Mouse (Mus musculus) midbrain, embryonic 15.5 days (tissue): Measurements from ENCODE around the gene Uvssa. TPM values are rescaled to one million over a fixed set of nuclear protein-coding genes. Genes with fewer than 3 reads are reported as not detected.
A peak's percentile ranks its signal among the peaks of the same experiment; 100 is the strongest.

Source experiments
- ATAC-seq: fragments of 200-750 bp; cut with Nextera tagmentation; replicated peaks from 2 replicates; pipeline ENCODE4 v1.8.0; 2017; ENCODE audit warnings: moderate TSS enrichment
- H3K27ac ChIP-seq: fragments of 300-500 bp; sonication (generic); 2 replicates; pipeline ENCODE4 v1.5.1; 2015; ENCODE audit warnings: mild to moderate bottlenecking, inconsistent platforms
- H3K27me3 ChIP-seq: fragments of 300-500 bp; sonication (generic); replicated peaks from 2 replicates; pipeline ENCODE4 v1.6.1; 2015; ENCODE audit warnings: inconsistent platforms
- H3K36me3 ChIP-seq: fragments of 300-500 bp; sonication (generic); replicated peaks from 2 replicates; pipeline ENCODE4 v1.6.1; 2015; ENCODE audit warnings: inconsistent platforms
- H3K4me1 ChIP-seq: fragments of 300-500 bp; sonication (generic); 2 replicates; pipeline ENCODE4 v1.6.1; 2015; ENCODE audit warnings: inconsistent platforms
- H3K4me2 ChIP-seq: fragments of 300-500 bp; sonication (generic); 2 replicates; pipeline ENCODE4 v1.6.1; 2015; ENCODE audit warnings: inconsistent platforms, mild to moderate bottlenecking, moderate library complexity
- H3K4me3 ChIP-seq: fragments of 300-500 bp; sonication (generic); 2 replicates; pipeline ENCODE4 v1.5.1; 2015; ENCODE audit warnings: mild to moderate bottlenecking, inconsistent platforms
- H3K9ac ChIP-seq: fragments of 300-500 bp; sonication (generic); 2 replicates; pipeline ENCODE4 v1.6.1; 2015; ENCODE audit warnings: mild to moderate bottlenecking, inconsistent platforms
- H3K9me3 ChIP-seq: fragments of 300-500 bp; sonication (generic); 2 replicates; pipeline ENCODE4 v1.6.1; 2016; ENCODE audit warnings: inconsistent platforms
- WGBS: fragments of 180-500 bp; shearing (Covaris S2); methylation state at CpG from one replicate; pipeline ENCODE4 v1.1.7; 2015; ENCODE audit warnings: mixed read lengths; 5-methylcytosine and 5-hydroxymethylcytosine counted together
- polyA plus RNA-seq: library from polyadenylated mRNA; unstranded; fragments of >200 nt; fragmentation: Nextera tagmentation; extraction: Ambion mirVana; gene quantifications from 2 replicates; pipeline ENCODE4 v1.2.1, GENCODE M21; 2015

The Uvssa gene
- polyA plus RNA-seq, 1 experiment from 2014 or later = 9.7 TPM

GRCm38 (mm10) chr5:33387550-33387949 lies 9.2 kb downstream of the Uvssa start:
- H3K9me3 ChIP-seq = no peaks in the 10 kb centered on the region
- no peaks in the 10 kb centered on the region for H3K4me1 ChIP-seq
- H3K9ac ChIP-seq = no peak overlapping the region
- H3K36me3 ChIP-seq = peaks cover 8% of the 10 kb centered on the region
- H3K4me2 ChIP-seq = no peak overlapping the region
- no peak for ATAC-seq
- no peak overlapping the region for H3K27ac ChIP-seq
- H3K27me3 ChIP-seq = no peaks in the 10 kb centered on the region
- H3K4me3 ChIP-seq = no peak overlapping the region
- 82% methylated on average over 11 of the region's 11 CpGs for WGBS

GRCm38 (mm10) chr5:33393803-33394202 lies 15.5 kb downstream of the Uvssa start:
- no peak overlapping the region for H3K4me2 ChIP-seq
- H3K9me3 ChIP-seq = no peaks in the 10 kb centered on the region
- no peak overlapping the region for H3K27ac ChIP-seq
- no peak overlapping the region for H3K9ac ChIP-seq
- no peaks in the 10 kb centered on the region for H3K27me3 ChIP-seq
- H3K4me3 ChIP-seq = no peak overlapping the region
- no peaks in the 10 kb centered on the region for H3K4me1 ChIP-seq
- 17% methylated on average over 7 of the region's 7 CpGs for WGBS
- peaks cover 9% of the 10 kb centered on the region for H3K36me3 ChIP-seq
- ATAC-seq = peak; percentile 88

- Histone ChIP-seq H3K9me3 (no peaks in the 10 kb centered on the region), H3K9ac (no peak overlapping the region), H3K4me1 (no peaks in the 10 kb centered on the region), H3K27me3 (no peaks in the 10 kb centered on the region), H3K27ac (no peak overlapping the region), H3K4me2 (no peak overlapping the region), H3K36me3 (peaks cover 6% of the 10 kb centered on the region), H3K4me3 (no peak overlapping the region)
- ATAC-seq = no peak
- 83% methylated on average over 11 of the region's 11 CpGs for WGBS
These were observed 17.3 kb downstream of the Uvssa start for GRCm38 (mm10) chr5:33395693-33396092.

- WGBS = 77% methylated on average over 7 of the region's 7 CpGs
- Histone ChIP-seq H3K27ac (no peak overlapping the region), H3K4me1 (peaks cover 3% of the 10 kb centered on the region; the same call in 1 of the 2 replicates), H3K4me2 (no peak overlapping the region), H3K36me3 (peaks cover 6% of the 10 kb centered on the region), H3K9me3 (no peaks in the 10 kb centered on the region), H3K4me3 (no peak overlapping the region), H3K9ac (no peak overlapping the region), H3K27me3 (no peaks in the 10 kb centered on the region)
- no peak for ATAC-seq
These were observed 18.5 kb downstream of the Uvssa start for GRCm38 (mm10) chr5:33396828-33397227.

GRCm38 (mm10) chr5:33400819-33401218 lies 22.5 kb downstream of the Uvssa start:
- H3K4me2 ChIP-seq = no peak overlapping the region
- 43% methylated on average over 12 of the region's 12 CpGs for WGBS
- H3K4me1 ChIP-seq = peaks cover 8% of the 10 kb centered on the region; the same call in 1 of the 2 replicates
- H3K27ac ChIP-seq = no peak overlapping the region
- H3K9me3 ChIP-seq = no peaks in the 10 kb centered on the region
- no peak overlapping the region for H3K4me3 ChIP-seq
- no peaks in the 10 kb centered on the region; the same call in 1 of the 2 replicates for H3K27me3 ChIP-seq
- ATAC-seq = no peak
- H3K9ac ChIP-seq = no peak overlapping the region
- no peaks in the 10 kb centered on the region for H3K36me3 ChIP-seq

GRCm38 (mm10) chr5:33420313-33420712 lies 42.0 kb downstream of the Uvssa start:
- ATAC-seq = no peak
- no peaks in the 10 kb centered on the region for H3K27me3 ChIP-seq
- H3K4me3 ChIP-seq = no peak overlapping the region
- no peak overlapping the region for H3K27ac ChIP-seq
- H3K4me1 ChIP-seq = no peaks in the 10 kb centered on the region
- no peak overlapping the region for H3K4me2 ChIP-seq
- H3K9me3 ChIP-seq = no peaks in the 10 kb centered on the region
- no peak overlapping the region for H3K9ac ChIP-seq
- 78% methylated on average over 3 of the region's 3 CpGs for WGBS
- 0 out of 2 replicates have a peak, but pooled peaks cover 8% of the 10 kb centered on the region for H3K36me3 ChIP-seq

- H3K9ac ChIP-seq = no peak overlapping the region
- no peak overlapping the region for H3K27ac ChIP-seq
- ATAC-seq = no peak
- H3K9me3 ChIP-seq = no peaks in the 10 kb centered on the region
- H3K36me3 ChIP-seq = no peaks in the 10 kb centered on the region
- H3K4me3 ChIP-seq = no peak overlapping the region
- no peak overlapping the region for H3K4me2 ChIP-seq
- peaks cover 59% of the 10 kb centered on the region for H3K27me3 ChIP-seq
- H3K4me1 ChIP-seq = peaks cover 22% of the 10 kb centered on the region
These were observed 49.1 kb downstream of the Uvssa start for GRCm38 (mm10) chr5:33427461-33427860.

GRCm38 (mm10) chr5:33430106-33430505 lies 51.8 kb downstream of the Uvssa start:
- no peak overlapping the region for H3K4me3 ChIP-seq
- ATAC-seq = no peak
- H3K4me1 ChIP-seq = peaks cover 43% of the 10 kb centered on the region
- no peak overlapping the region for H3K4me2 ChIP-seq
- no peak overlapping the region for H3K27ac ChIP-seq
- under 1% methylated on average over 16 of the region's 16 CpGs for WGBS
- peaks cover 85% of the 10 kb centered on the region for H3K27me3 ChIP-seq
- H3K9ac ChIP-seq = no peak overlapping the region
- H3K36me3 ChIP-seq = no peaks in the 10 kb centered on the region
- H3K9me3 ChIP-seq = no peaks in the 10 kb centered on the region

GRCm38 (mm10) chr5:33430511-33431172 lies 52.3 kb downstream of the Uvssa start:
- 1% methylated on average over 64 of the region's 64 CpGs for WGBS
- ATAC-seq = no peak

GRCm38 (mm10) chr5:33431173-33432005 lies 53.0 kb downstream of the Uvssa start:
- Histone ChIP-seq H3K36me3 (no peaks in the 10 kb centered on the region), H3K27me3 (peaks cover 93% of the 10 kb centered on the region), H3K27ac (no peak overlapping the region), H3K4me2 (peak overlapping the region; percentile 36), H3K4me3 (peak overlapping the region; percentile 14), H3K9ac (no peak overlapping the region), H3K4me1 (peaks cover 47% of the 10 kb centered on the region), H3K9me3 (no peaks in the 10 kb centered on the region)
- no peak for ATAC-seq
- under 1% methylated on average over 77 of the region's 77 CpGs for WGBS

More at GRCm38 (mm10) chr5:33430511-33431172, 52.3 kb downstream of the Uvssa start:
- no peaks in the 10 kb centered on the region for H3K36me3 ChIP-seq
- H3K4me1 ChIP-seq = peaks cover 47% of the 10 kb centered on the region
- peak overlapping the region; percentile 36 for H3K4me2 ChIP-seq
- no peak overlapping the region for H3K27ac ChIP-seq
- H3K9ac ChIP-seq = no peak overlapping the region
- H3K9me3 ChIP-seq = no peaks in the 10 kb centered on the region
- peaks cover 90% of the 10 kb centered on the region for H3K27me3 ChIP-seq
- peak overlapping the region; percentile 14 for H3K4me3 ChIP-seq

- Histone ChIP-seq H3K36me3 (no peaks in the 10 kb centered on the region), H3K4me3 (no peak overlapping the region), H3K9ac (no peak overlapping the region), H3K9me3 (no peaks in the 10 kb centered on the region), H3K4me2 (no peak overlapping the region), H3K27ac (no peak overlapping the region), H3K27me3 (peaks cover 94% of the 10 kb centered on the region), H3K4me1 (peaks cover 47% of the 10 kb centered on the region)
- no peak for ATAC-seq
- under 1% methylated on average over 39 of the region's 39 CpGs for whole genome bisulfite sequencing
These were observed 53.9 kb downstream of the Uvssa start for GRCm38 (mm10) chr5:33432057-33432935.
